Mouse (Mus musculus): ENCODE measurements around the gene Rhbdl1. TPM values are rescaled to one million over a fixed set of nuclear protein-coding genes. Genes with fewer than 3 reads are reported as not detected.

Rhbdl1 gene
- polyA plus RNA-seq, 1 experiment from 2014 or later = 6.0 TPM

GRCm38 (mm10) chr17:25868601-25869191 is 31.6 kb upstream of the Rhbdl1 start, which contains the start of gene Mcrip2:
Gene Mcrip2, minus strand, starts transcription at chr17:25868764.
- ATAC-seq (ENCODE audit: low FRiP score, low read depth) = peak; percentile 90
- Histone ChIP-seq H3K27ac (replicated peaks) (0 out of 2 replicates have a peak within 1 kb of the TSS, but pooled peaks have one; percentile 32), H3K9ac (replicated peaks) (peak within 1 kb of the TSS; percentile 66), H3K27me3 (peaks cover 10% of the 10 kb centered on the region), H3K4me2 (replicated peaks) (peak within 1 kb of the TSS; percentile 100), H3K36me3 (no peaks in the 10 kb centered on the region), H3K9me3 (no peaks in the 10 kb centered on the region), H3K4me1 (peaks cover 18% of the 10 kb centered on the region), H3K4me3 (peak within 1 kb of the TSS; percentile 83)
- under 1% methylated on average over 24 of the region's 24 CpGs for WGBS

DNA sequence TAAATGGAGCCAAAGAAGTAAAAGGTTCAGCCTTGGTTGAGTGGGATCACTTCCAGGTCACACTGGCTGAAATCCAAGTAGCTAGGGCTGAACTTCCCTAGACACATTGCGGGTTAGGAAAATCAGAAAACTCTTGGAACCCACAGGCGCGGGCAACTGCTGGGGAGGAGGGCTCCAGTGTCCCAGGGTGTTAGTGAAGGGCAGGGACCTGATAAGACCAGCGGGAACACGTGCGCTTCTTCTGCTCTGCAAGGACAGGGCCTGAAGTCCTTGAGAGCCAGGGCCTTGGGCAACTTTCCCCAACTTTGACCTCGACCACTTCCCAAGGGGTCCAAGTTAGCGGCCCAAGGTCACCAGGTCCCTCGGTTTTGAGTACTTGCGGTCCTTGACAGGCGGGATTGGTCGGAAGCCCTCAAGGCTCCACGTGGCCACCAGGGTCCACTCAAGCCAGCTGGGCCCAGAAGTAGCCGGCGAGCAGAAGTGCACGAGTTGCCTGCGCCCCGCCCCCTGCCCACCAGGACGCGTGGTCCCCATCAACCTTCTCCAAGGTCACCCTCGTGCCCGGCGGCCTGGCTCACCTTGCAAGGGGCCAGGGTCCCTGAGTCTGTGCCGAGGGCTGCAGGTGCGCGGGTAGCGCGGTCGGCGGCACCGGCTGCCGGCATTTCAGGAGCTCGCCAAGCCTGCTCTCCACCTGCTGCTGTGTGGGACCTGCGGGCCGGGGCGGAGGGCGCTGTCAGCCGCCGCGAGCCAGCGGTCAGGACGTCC is 30.9 kb upstream of the Rhbdl1 start:
- no peaks in the 10 kb centered on the region for H3K36me3 ChIP-seq
- H3K4me1 ChIP-seq = peaks cover 18% of the 10 kb centered on the region
- ATAC-seq (ENCODE audit: low FRiP score, low read depth) = no peak; the same call in 1 of the 2 replicates
- H3K4me3 ChIP-seq = peak overlapping the region; percentile 83
- peak overlapping the region; percentile 66 for H3K9ac ChIP-seq (replicated peaks)
- peaks cover 10% of the 10 kb centered on the region for H3K27me3 ChIP-seq
- peak overlapping the region; percentile 100 for H3K4me2 ChIP-seq (replicated peaks)
- H3K9me3 ChIP-seq = no peaks in the 10 kb centered on the region
- no peak overlapping the region for H3K27ac ChIP-seq (replicated peaks)
- 1% methylated on average over 42 of the region's 42 CpGs for WGBS

- no peak overlapping the region for H3K27ac ChIP-seq (replicated peaks)
- no peak overlapping the region for H3K9ac ChIP-seq (replicated peaks)
- peaks cover 10% of the 10 kb centered on the region for H3K27me3 ChIP-seq
Observed at GRCm38 (mm10) chr17:25867509-25867835, 30.4 kb upstream of the Rhbdl1 start.

DNA sequence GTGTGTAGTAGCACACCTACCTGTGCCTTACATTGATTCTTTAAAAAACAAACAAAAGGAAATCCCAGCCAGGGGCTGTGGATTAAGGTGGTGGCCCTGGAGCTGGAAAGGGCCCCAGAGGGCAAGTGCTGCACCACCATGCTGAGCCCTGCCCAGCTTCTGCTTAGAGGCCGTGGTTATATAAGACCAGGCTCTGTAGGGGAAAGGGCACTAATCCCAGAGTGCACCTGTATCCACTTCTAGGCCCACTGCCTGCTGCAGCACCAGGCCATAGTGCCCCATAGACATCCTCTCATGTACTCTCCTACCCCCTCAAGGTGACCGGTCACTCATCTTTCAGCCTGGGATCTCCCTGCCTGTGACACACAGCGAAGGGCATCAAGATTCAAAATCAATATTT is 29.1 kb upstream of the Rhbdl1 start:
- ATAC-seq (ENCODE audit: low FRiP score, low read depth) = no peak
- Histone ChIP-seq H3K4me1 (peaks cover 23% of the 10 kb centered on the region), H3K4me2 (replicated peaks) (no peak overlapping the region), H3K27me3 (peaks cover 10% of the 10 kb centered on the region), H3K4me3 (no peak overlapping the region), H3K36me3 (no peaks in the 10 kb centered on the region), H3K9ac (replicated peaks) (no peak overlapping the region), H3K9me3 (no peaks in the 10 kb centered on the region), H3K27ac (replicated peaks) (no peak overlapping the region)
- 93% methylated on average over 3 of the region's 3 CpGs for WGBS

More at GRCm38 (mm10) chr17:25867509-25867835, 30.4 kb upstream of the Rhbdl1 start:
- no peak for ATAC-seq (ENCODE audit: low FRiP score, low read depth)
- 13% methylated on average over 7 of the region's 7 CpGs for WGBS
- H3K9me3 ChIP-seq = no peaks in the 10 kb centered on the region
- H3K36me3 ChIP-seq = no peaks in the 10 kb centered on the region
- peak overlapping the region; percentile 83 for H3K4me3 ChIP-seq
- H3K4me2 ChIP-seq (replicated peaks) = peak overlapping the region; percentile 100
- H3K4me1 ChIP-seq = peaks cover 18% of the 10 kb centered on the region

DNA sequence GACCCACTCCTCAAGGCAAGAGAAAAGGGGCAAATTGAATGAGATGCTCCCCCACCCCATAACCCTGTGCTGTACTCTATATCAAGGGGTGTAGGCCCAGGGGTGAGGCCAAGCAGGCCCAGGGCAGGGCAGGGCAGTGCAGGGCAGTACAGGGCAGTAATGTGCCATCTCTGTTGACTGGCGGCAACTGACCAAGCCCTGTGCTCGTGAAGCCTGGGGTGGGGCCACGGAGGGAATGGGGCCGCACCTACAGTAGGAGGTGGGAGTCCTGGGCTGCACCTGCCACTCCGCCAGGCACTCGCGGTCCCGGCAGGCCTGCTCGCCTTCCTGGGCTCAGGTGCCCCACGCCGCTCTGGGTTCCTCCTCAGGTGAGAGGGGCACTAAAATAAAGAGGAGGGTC is 28.2 kb upstream of the Rhbdl1 start:
- H3K4me1 ChIP-seq = peaks cover 30% of the 10 kb centered on the region
- H3K4me2 ChIP-seq (replicated peaks) = no peak overlapping the region
- H3K9me3 ChIP-seq = no peaks in the 10 kb centered on the region
- H3K36me3 ChIP-seq = no peaks in the 10 kb centered on the region
- 85% methylated on average over 11 of the region's 11 CpGs for WGBS
- peaks cover 10% of the 10 kb centered on the region for H3K27me3 ChIP-seq
- H3K9ac ChIP-seq (replicated peaks) = no peak overlapping the region
- no peak for ATAC-seq (ENCODE audit: low FRiP score, low read depth)
- H3K4me3 ChIP-seq = no peak overlapping the region
- H3K27ac ChIP-seq (replicated peaks) = no peak overlapping the region

GRCm38 (mm10) chr17:25864311-25864710 is 27.2 kb upstream of the Rhbdl1 start:
- Histone ChIP-seq H3K4me1 (peaks cover 35% of the 10 kb centered on the region), H3K4me3 (no peak overlapping the region)
- WGBS = 96% methylated on average over 14 of the region's 14 CpGs

DNA sequence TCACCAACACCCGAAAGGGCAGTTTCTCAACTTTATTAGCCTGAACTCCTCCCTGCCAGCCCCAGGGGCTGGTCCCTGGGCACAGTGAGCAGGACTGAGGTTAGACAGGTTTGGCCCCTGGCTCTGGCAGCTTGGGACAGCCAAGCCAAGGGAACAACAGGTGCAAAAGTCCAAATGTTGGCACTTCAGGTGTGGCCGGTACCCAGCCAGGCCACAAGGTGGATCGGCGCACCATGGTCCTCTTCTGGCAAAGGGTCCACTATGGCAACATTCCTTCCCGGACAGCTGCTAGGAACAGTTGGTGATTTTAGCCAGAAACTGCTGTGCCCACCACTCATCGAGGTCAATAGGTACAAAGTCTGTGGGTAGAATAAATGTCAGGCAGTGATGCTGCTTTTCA is 26.6 kb upstream of the Rhbdl1 start:
- Histone ChIP-seq H3K27ac (replicated peaks) (no peak overlapping the region), H3K4me1 (peaks cover 30% of the 10 kb centered on the region), H3K9me3 (no peaks in the 10 kb centered on the region), H3K9ac (replicated peaks) (no peak overlapping the region), H3K36me3 (no peaks in the 10 kb centered on the region), H3K27me3 (peaks cover 10% of the 10 kb centered on the region), H3K4me3 (no peak overlapping the region), H3K4me2 (replicated peaks) (no peak overlapping the region)
- ATAC-seq (ENCODE audit: low FRiP score, low read depth) = no peak
- 91% methylated on average over 6 of the region's 6 CpGs for WGBS

More at GRCm38 (mm10) chr17:25864311-25864710, 27.2 kb upstream of the Rhbdl1 start:
- Histone ChIP-seq H3K9me3 (no peaks in the 10 kb centered on the region), H3K9ac (replicated peaks) (no peak overlapping the region), H3K4me2 (replicated peaks) (no peak overlapping the region), H3K27ac (replicated peaks) (no peak overlapping the region), H3K27me3 (peaks cover 10% of the 10 kb centered on the region), H3K36me3 (no peaks in the 10 kb centered on the region)
- no peak for ATAC-seq (ENCODE audit: low FRiP score, low read depth)

DNA sequence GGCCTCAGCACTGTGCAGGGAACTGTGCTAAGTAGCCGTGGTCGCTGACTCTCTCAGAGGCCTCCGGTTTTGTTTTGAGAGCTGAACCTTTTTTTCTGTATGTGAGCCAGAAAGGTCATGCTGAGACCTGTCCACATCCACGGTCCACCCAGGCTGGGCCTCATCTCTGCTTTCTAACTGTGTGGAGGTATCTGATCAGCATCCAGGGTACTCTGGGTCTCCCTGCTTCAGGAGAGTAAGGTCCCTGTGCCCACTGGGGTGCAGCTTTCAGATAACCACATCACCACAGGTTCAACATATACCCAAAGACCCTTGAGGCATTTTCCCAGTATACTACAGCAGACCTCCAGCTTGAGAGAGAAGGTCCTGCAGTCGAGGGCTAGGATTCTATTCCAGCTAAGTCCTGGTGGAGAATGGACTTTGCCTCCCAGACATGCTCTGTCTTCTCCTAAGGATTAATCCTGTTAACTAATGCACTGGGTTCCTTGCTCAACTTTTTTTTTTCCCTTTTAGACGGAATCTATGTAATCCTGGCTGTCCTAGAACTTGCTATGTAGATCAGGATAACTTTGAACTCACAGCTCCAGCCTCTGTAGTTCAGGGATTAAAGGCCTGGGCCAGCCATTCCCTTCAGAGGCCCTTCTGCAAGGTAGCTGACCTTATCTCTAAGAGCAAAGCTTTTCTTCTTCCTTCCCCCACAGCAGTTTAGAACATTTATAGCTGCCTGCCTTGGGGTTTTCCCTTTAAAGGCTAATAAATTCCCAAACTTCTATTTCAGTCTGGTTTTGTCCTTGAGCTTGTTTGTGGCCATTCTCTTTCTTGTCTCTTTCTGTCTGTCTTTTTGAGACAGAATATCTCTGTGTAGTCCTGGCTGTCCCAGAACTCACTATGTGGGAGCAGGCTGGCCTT is 24.9 kb upstream of the Rhbdl1 start:
- H3K9me3 ChIP-seq = no peaks in the 10 kb centered on the region
- peak overlapping the region; percentile 57 for H3K4me3 ChIP-seq
- peak overlapping the region; percentile 88 for H3K9ac ChIP-seq (replicated peaks)
- peak overlapping the region; percentile 86 for H3K27ac ChIP-seq (replicated peaks)
- peak overlapping the region; percentile 91 for H3K4me2 ChIP-seq (replicated peaks)
- WGBS = 6% methylated on average over 6 of the region's 6 CpGs
- ATAC-seq (ENCODE audit: low FRiP score, low read depth) = peak; percentile 59
- no peaks in the 10 kb centered on the region; the same call in 1 of the 2 replicates for H3K27me3 ChIP-seq
- H3K4me1 ChIP-seq = peaks cover 18% of the 10 kb centered on the region
- no peaks in the 10 kb centered on the region for H3K36me3 ChIP-seq

GRCm38 (mm10) chr17:25860832-25861703 is 24.0 kb upstream of the Rhbdl1 start, which contains the start of gene Wdr90:
Gene Wdr90, minus strand, starts transcription at chr17:25861501.
- H3K4me3 ChIP-seq = peak within 1 kb of the TSS; percentile 57
- H3K4me1 ChIP-seq = peaks cover 18% of the 10 kb centered on the region
- H3K9ac ChIP-seq (replicated peaks) = peak within 1 kb of the TSS; percentile 88
- WGBS = 3% methylated on average over 65 of the region's 65 CpGs
- peak within 1 kb of the TSS; percentile 86 for H3K27ac ChIP-seq (replicated peaks)
- H3K36me3 ChIP-seq = peaks cover 4% of the 10 kb centered on the region; the same call in 1 of the 2 replicates
- no peaks in the 10 kb centered on the region; the same call in 1 of the 2 replicates for H3K27me3 ChIP-seq
- no peaks in the 10 kb centered on the region for H3K9me3 ChIP-seq
- ATAC-seq (ENCODE audit: low FRiP score, low read depth) = peak; percentile 94
- H3K4me2 ChIP-seq (replicated peaks) = peak within 1 kb of the TSS; percentile 91

- Histone ChIP-seq H3K27ac (replicated peaks) (0 out of 2 replicates have a peak overlapping the region, but pooled peaks have one; percentile 86), H3K27me3 (no peaks in the 10 kb centered on the region), H3K9ac (replicated peaks) (peak overlapping the region; percentile 88; the same call in 1 of the 2 replicates), H3K9me3 (no peaks in the 10 kb centered on the region), H3K4me1 (peaks cover 18% of the 10 kb centered on the region), H3K4me2 (replicated peaks) (peak overlapping the region; percentile 91), H3K36me3 (peaks cover 11% of the 10 kb centered on the region), H3K4me3 (peak overlapping the region; percentile 57)
- ATAC-seq (ENCODE audit: low FRiP score, low read depth) = no peak
- WGBS = 82% methylated on average over 6 of the region's 6 CpGs
Observed at GRCm38 (mm10) chr17:25860229-25860628, 23.1 kb upstream of the Rhbdl1 start.
